Mouse (Mus musculus) bone marrow, adult 2 months (tissue): ENCODE results near the gene Spock1. TPM values are rescaled to one million over a fixed set of nuclear protein-coding genes. Genes with fewer than 3 reads are reported as not detected.

Experiments used
- H3K27ac ChIP-seq: fragments of 200-500 bp; 2 replicates; pipeline ENCODE4 v1.5.1; 2012; ENCODE audit warnings: low read depth, mild to moderate bottlenecking, control low read depth, inconsistent platforms, low read length; ENCODE audit not compliant: control insufficient read depth, poor library complexity, insufficient read depth
- H3K4me1 ChIP-seq: fragments of 200-500 bp; 2 replicates; pipeline ENCODE4 v1.6.1; 2011; ENCODE audit warnings: low read length; ENCODE audit not compliant: control insufficient read depth, insufficient read depth
- H3K4me3 ChIP-seq: fragments of 200-500 bp; replicated peaks from 2 replicates; pipeline ENCODE3; 2011; ENCODE audit warnings: mild to moderate bottlenecking, low read depth, low read length, control low read depth; ENCODE audit not compliant: control insufficient read depth
- CTCF ChIP-seq: fragments of 200-500 bp; IDR thresholded peaks from 2 replicates; pipeline ENCODE4 v1.5.1; 2011; ENCODE audit warnings: low read length, control low read depth; ENCODE audit not compliant: control insufficient read depth, insufficient read depth
- POLR2A ChIP-seq: fragments of 200-500 bp; IDR thresholded peaks from 2 replicates; pipeline ENCODE4 v1.6.1; 2011; ENCODE audit warnings: low read depth, mild to moderate bottlenecking, control low read depth, low read length, borderline replicate concordance; ENCODE audit not compliant: control insufficient read depth
- WGBS: fragments of 180-500 bp; shearing (Covaris S2); methylation state at CpG from one replicate; pipeline ENCODE4 v1.1.7; 2018; 5-methylcytosine and 5-hydroxymethylcytosine counted together
- polyA plus RNA-seq: library from polyadenylated mRNA; stranded (reverse); fragments of >200 nt; gene quantifications from 2 replicates; pipeline ENCODE4 v1.2.4, GENCODE M21; 2011; ENCODE audit warnings: low replicate concordance; ENCODE audit not compliant: missing spikeins, insufficient read depth, insufficient read length

Spock1 gene
- polyA plus RNA-seq, result 0.87 TPM in 1 of 2 replicates, not detected in the other

GRCm38 (mm10) chr13:57908266-57908582 lies at the start of gene Spock1:
Gene Spock1, minus strand, starts transcription at chr13:57908332.
- no peak for TF ChIP-seq POLR2A
- TF ChIP-seq CTCF, result peak; percentile 60
- Histone ChIP-seq H3K4me3 (no peak within 1 kb of the TSS), H3K4me1 (no peaks in the 10 kb centered on the region), H3K27ac (no peak within 1 kb of the TSS; the same call in 1 of the 2 replicates)
- 2% methylated on average over 32 of the region's 32 CpGs for WGBS

GRCm38 (mm10) chr13:57950091-57950490 lies 42.0 kb upstream of the Spock1 start:
- 83% methylated on average over 12 of the region's 12 CpGs for WGBS
- H3K4me3 ChIP-seq, result no peak overlapping the region
- no peaks in the 10 kb centered on the region for H3K4me1 ChIP-seq
- no peak overlapping the region for H3K27ac ChIP-seq
- TF ChIP-seq POLR2A (no peak), CTCF (no peak)

- Histone ChIP-seq H3K4me3 (no peak overlapping the region), H3K4me1 (no peaks in the 10 kb centered on the region), H3K27ac (no peak overlapping the region)
- TF ChIP-seq CTCF (no peak), POLR2A (no peak)
- 83% methylated on average over 4 of the region's 4 CpGs for WGBS
Measured at GRCm38 (mm10) chr13:57949513-57949912, 41.4 kb upstream of the Spock1 start.

GRCm38 (mm10) chr13:57945197-57945596 lies 37.1 kb upstream of the Spock1 start:
- 64% methylated on average over 11 of the region's 11 CpGs for WGBS
- TF ChIP-seq POLR2A (no peak), CTCF (no peak)
- H3K4me3 ChIP-seq, result no peak overlapping the region
- no peaks in the 10 kb centered on the region for H3K4me1 ChIP-seq
- no peak overlapping the region for H3K27ac ChIP-seq

GRCm38 (mm10) chr13:57944434-57944833 lies 36.3 kb upstream of the Spock1 start:
- no peak overlapping the region for H3K4me3 ChIP-seq
- WGBS, result 83% methylated on average over 5 of the region's 5 CpGs
- H3K27ac ChIP-seq, result no peak overlapping the region
- no peaks in the 10 kb centered on the region for H3K4me1 ChIP-seq
- TF ChIP-seq CTCF (no peak), POLR2A (no peak)

GRCm38 (mm10) chr13:57943900-57944299 lies 35.8 kb upstream of the Spock1 start:
- TF ChIP-seq POLR2A (no peak), CTCF (no peak)
- Histone ChIP-seq H3K4me1 (no peaks in the 10 kb centered on the region), H3K27ac (no peak overlapping the region), H3K4me3 (no peak overlapping the region)

GRCm38 (mm10) chr13:57937463-57938229 lies 29.5 kb upstream of the Spock1 start:
- 70% methylated on average over 4 of the region's 4 CpGs for WGBS
- TF ChIP-seq CTCF, result no peak
- no peak for TF ChIP-seq POLR2A
- no peak overlapping the region for H3K27ac ChIP-seq
- H3K4me3 ChIP-seq, result no peak overlapping the region
- H3K4me1 ChIP-seq, result no peaks in the 10 kb centered on the region

- whole genome bisulfite sequencing, result 90% methylated on average over 9 of the region's 9 CpGs
- no peak overlapping the region for H3K27ac ChIP-seq
- H3K4me3 ChIP-seq, result no peak overlapping the region
- H3K4me1 ChIP-seq, result no peaks in the 10 kb centered on the region
- TF ChIP-seq CTCF, result no peak
- no peak for TF ChIP-seq POLR2A
Measured at GRCm38 (mm10) chr13:57931998-57932397, 23.9 kb upstream of the Spock1 start.

- TF ChIP-seq POLR2A, result no peak
- TF ChIP-seq CTCF, result no peak
- WGBS, result 74% methylated on average over 3 of the region's 3 CpGs
- H3K27ac ChIP-seq, result no peak overlapping the region
- no peak overlapping the region for H3K4me3 ChIP-seq
- H3K4me1 ChIP-seq, result no peaks in the 10 kb centered on the region
Measured at GRCm38 (mm10) chr13:57931376-57931775, 23.2 kb upstream of the Spock1 start.
